Mouse (Mus musculus): ENCODE measurements around the gene Pdilt. TPM values are rescaled to one million over a fixed set of nuclear protein-coding genes. Genes with fewer than 3 reads are reported as not detected.

Gene Pdilt
- polyA plus RNA-seq, 1 experiment from 2014 or later: 0.21 TPM

DNA sequence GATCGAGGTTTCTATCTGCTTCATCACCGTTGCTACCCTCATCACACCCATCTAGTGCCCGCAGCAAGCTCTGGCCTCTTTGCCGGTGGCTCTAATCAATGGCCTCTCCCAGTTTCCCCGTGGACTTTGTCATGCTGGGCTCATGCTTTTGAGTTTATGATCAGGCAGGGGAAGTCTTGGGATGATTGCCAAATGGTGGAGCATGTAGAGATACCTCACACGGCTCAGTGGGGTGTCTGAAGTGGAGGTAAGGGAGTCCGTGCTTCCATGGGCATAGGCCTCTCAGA is 7.1 kb downstream of the Pdilt start:
- no peak overlapping the region for H3K9ac ChIP-seq (replicated peaks; ENCODE audit: low read length)
- ATAC-seq (ENCODE audit: low FRiP score, low TSS enrichment): no peak
- no peaks in the 10 kb centered on the region for H3K27me3 ChIP-seq (ENCODE audit: insufficient read depth, low read length)
- no peak overlapping the region for H3K4me2 ChIP-seq (replicated peaks; ENCODE audit: low read depth, low read length)
- no peaks in the 10 kb centered on the region for H3K36me3 ChIP-seq (ENCODE audit: insufficient read depth, low read length)
- no peak overlapping the region for H3K4me3 ChIP-seq (ENCODE audit: low read length)
- WGBS: 78% methylated on average over 7 of the region's 7 CpGs
- no peaks in the 10 kb centered on the region for H3K9me3 ChIP-seq (ENCODE audit: low read length)
- H3K27ac ChIP-seq (ENCODE audit: low read length): no peak overlapping the region
- no peaks in the 10 kb centered on the region for H3K4me1 ChIP-seq (ENCODE audit: insufficient read depth, low read length)

DNA sequence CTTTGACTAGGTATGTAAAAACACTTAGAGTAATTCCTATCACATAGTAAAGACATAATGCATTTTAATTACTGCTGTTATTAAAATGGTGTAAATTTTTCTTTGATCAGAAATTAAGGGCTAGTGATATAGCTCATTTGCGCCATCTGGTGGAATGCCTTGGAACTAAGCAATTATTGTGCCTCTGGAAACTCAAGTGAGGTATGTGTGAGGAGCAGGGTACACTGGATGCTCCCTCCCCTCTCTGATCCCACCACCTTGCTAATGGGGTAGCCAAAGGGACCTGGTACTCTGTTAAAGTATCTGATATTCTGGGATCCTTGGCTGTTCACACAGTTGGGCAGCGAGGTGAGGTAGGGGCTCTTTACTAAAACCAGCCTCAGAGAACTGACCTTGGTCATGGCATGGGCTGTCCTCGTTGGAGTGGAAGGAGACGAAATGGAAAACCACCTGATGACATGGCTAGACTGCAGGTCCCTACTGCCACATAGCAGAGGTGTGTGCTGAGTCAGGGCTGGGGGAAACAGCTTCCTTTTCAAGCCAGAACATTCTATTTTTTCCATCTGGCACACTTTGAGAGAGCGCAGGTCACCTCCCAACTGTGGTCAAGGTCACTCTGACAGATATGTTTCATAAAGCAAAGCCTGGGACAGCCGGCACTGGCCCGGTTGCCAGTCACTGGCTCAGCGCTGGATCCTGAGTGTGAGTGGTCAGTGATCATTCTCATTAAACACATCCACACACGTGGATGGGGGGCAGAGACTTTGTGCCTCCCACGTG is 7.6 kb downstream of the Pdilt start:
- H3K4me2 ChIP-seq (replicated peaks; ENCODE audit: low read depth, low read length): no peak overlapping the region
- H3K9ac ChIP-seq (replicated peaks; ENCODE audit: low read length): no peak overlapping the region
- no peaks in the 10 kb centered on the region for H3K4me1 ChIP-seq (ENCODE audit: insufficient read depth, low read length)
- no peaks in the 10 kb centered on the region for H3K9me3 ChIP-seq (ENCODE audit: low read length)
- ATAC-seq (ENCODE audit: low FRiP score, low TSS enrichment): no peak
- no peaks in the 10 kb centered on the region for H3K27me3 ChIP-seq (ENCODE audit: insufficient read depth, low read length)
- no peak overlapping the region for H3K27ac ChIP-seq (ENCODE audit: low read length)
- WGBS: 65% methylated on average over 10 of the region's 10 CpGs
- H3K4me3 ChIP-seq (ENCODE audit: low read length): no peak overlapping the region
- no peaks in the 10 kb centered on the region for H3K36me3 ChIP-seq (ENCODE audit: insufficient read depth, low read length)

DNA sequence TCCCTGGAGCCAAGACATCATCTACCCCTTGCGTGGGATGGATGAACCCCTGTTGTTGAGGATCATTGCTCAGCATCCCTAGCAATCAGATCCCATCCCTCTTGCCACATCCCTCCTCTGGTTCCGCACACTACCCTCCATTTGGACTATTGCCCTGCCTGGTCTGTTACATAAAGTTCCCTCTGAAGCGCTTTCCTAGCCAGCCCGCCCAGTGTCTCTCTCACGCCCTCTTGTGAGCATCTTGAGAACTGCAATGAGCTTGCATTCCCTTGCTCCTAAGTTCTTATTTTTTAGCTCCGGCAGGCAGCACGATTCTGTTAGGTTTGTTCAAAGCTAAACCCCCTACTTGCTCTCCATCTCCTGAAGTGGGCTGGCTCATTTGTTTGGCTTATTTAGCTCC is 10.2 kb downstream of the Pdilt start:
- H3K9me3 ChIP-seq (ENCODE audit: low read length): no peaks in the 10 kb centered on the region
- H3K4me2 ChIP-seq (replicated peaks; ENCODE audit: low read depth, low read length): no peak overlapping the region
- ATAC-seq (ENCODE audit: low FRiP score, low TSS enrichment): peak; percentile 70
- no peak overlapping the region for H3K4me3 ChIP-seq (ENCODE audit: low read length)
- H3K9ac ChIP-seq (replicated peaks; ENCODE audit: low read length): no peak overlapping the region
- 21% methylated on average over 7 of the region's 7 CpGs for WGBS
- H3K36me3 ChIP-seq (ENCODE audit: insufficient read depth, low read length): no peaks in the 10 kb centered on the region
- no peaks in the 10 kb centered on the region for H3K4me1 ChIP-seq (ENCODE audit: insufficient read depth, low read length)
- H3K27me3 ChIP-seq (ENCODE audit: insufficient read depth, low read length): no peaks in the 10 kb centered on the region
- H3K27ac ChIP-seq (ENCODE audit: low read length): no peak overlapping the region

DNA sequence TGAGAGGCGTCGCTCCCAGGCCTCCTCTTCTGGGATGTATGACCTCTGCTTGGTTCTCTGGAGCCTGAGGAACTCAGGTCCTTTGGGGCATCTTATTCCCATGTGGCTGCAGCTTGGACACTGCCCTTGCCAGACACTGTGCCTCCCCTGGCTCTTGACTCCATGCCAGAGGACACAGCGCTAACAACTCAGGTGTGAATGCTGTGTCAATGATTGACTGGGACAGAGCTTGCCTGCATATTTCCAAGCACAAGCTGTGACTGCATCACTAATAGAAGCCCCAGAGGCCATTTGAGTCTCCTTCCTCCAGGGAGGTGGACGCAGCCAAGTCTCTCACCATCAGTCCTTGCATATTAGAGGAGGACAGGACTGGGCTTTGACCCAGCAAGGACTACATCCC is 12.1 kb downstream of the Pdilt start:
- no peak overlapping the region for H3K4me3 ChIP-seq (ENCODE audit: low read length)
- H3K4me1 ChIP-seq (ENCODE audit: insufficient read depth, low read length): no peaks in the 10 kb centered on the region
- H3K27me3 ChIP-seq (ENCODE audit: insufficient read depth, low read length): no peaks in the 10 kb centered on the region
- H3K4me2 ChIP-seq (replicated peaks; ENCODE audit: low read depth, low read length): no peak overlapping the region
- WGBS: 62% methylated on average over 4 of the region's 4 CpGs
- no peak overlapping the region for H3K9ac ChIP-seq (replicated peaks; ENCODE audit: low read length)
- peak; percentile 93 for ATAC-seq (ENCODE audit: low FRiP score, low TSS enrichment)
- peak overlapping the region; percentile 47; the same call in 1 of the 2 replicates for H3K27ac ChIP-seq (ENCODE audit: low read length)
- no peaks in the 10 kb centered on the region for H3K36me3 ChIP-seq (ENCODE audit: insufficient read depth, low read length)
- no peaks in the 10 kb centered on the region for H3K9me3 ChIP-seq (ENCODE audit: low read length)

DNA sequence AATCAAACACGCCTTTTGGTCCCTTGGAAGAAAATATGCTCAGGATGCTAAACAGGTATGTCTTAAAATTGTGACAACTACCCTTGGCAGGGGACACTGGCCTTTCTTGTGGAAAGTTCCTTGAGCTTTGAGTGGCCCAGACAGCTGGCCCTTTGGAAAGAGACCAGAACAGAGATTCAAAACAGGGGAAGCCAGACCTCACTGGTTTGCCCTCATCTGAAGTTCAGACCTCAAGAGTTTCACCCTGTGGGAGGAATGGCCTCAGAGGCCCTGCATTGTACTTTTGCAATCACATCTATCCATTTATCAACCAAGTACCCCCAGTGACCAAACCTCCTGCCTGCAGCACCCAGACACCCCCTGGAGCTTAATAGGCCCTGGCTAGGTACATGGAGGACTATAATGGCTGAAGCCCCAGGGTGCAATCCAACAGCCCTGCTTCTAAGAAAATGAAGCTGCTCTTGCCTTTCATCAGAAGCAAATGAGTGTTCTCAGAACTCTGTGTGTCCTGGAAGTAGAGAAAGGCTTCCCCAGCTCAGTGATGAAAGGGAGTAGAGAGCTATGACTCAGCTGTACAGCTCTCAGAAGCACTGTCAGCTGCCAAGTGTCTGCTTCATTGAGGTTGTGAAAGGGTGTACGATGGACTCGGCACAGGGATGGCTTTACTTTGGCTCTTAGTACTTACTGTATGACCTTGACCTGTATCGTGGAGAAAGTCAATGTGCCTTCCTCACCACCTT is 33.1 kb downstream of the Pdilt start:
- Histone ChIP-seq H3K9me3 (ENCODE audit: low read length) (no peaks in the 10 kb centered on the region), H3K9ac (replicated peaks; ENCODE audit: low read length) (no peak overlapping the region), H3K4me3 (ENCODE audit: low read length) (no peak overlapping the region), H3K4me1 (ENCODE audit: insufficient read depth, low read length) (no peaks in the 10 kb centered on the region), H3K27ac (ENCODE audit: low read length) (no peak overlapping the region), H3K36me3 (ENCODE audit: insufficient read depth, low read length) (no peaks in the 10 kb centered on the region), H3K27me3 (ENCODE audit: insufficient read depth, low read length) (no peaks in the 10 kb centered on the region), H3K4me2 (replicated peaks; ENCODE audit: low read depth, low read length) (no peak overlapping the region)
- no peak for ATAC-seq (ENCODE audit: low FRiP score, low TSS enrichment)
- WGBS: 78% methylated on average over 4 of the region's 4 CpGs

DNA sequence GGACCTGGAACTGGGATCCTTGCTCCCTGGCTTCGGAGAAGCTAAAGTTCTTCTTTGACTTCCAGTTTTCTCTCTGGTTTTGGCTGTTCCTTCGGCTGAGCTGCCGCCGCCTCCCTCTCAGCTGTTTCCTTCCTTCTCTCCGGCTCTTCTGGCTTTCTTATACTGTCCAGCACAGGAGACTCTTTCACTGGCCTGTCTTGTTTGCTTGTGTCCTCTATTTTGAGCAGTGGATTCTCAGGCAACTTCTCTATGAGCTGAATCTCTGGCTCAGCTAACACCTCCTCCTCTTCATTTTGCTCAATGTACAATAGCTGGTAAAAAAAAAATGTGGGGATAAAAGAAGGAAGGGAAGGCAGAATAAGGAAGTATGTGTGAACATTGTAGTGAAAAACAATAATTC is 36.6 kb downstream of the Pdilt start:
- 84% methylated on average over 5 of the region's 5 CpGs for WGBS
- Histone ChIP-seq H3K36me3 (ENCODE audit: insufficient read depth, low read length) (no peaks in the 10 kb centered on the region), H3K27me3 (ENCODE audit: insufficient read depth, low read length) (no peaks in the 10 kb centered on the region), H3K4me1 (ENCODE audit: insufficient read depth, low read length) (no peaks in the 10 kb centered on the region), H3K9me3 (ENCODE audit: low read length) (no peaks in the 10 kb centered on the region), H3K4me2 (replicated peaks; ENCODE audit: low read depth, low read length) (no peak overlapping the region), H3K9ac (replicated peaks; ENCODE audit: low read length) (no peak overlapping the region), H3K4me3 (ENCODE audit: low read length) (no peak overlapping the region), H3K27ac (ENCODE audit: low read length) (no peak overlapping the region)
- ATAC-seq (ENCODE audit: low FRiP score, low TSS enrichment): no peak

DNA sequence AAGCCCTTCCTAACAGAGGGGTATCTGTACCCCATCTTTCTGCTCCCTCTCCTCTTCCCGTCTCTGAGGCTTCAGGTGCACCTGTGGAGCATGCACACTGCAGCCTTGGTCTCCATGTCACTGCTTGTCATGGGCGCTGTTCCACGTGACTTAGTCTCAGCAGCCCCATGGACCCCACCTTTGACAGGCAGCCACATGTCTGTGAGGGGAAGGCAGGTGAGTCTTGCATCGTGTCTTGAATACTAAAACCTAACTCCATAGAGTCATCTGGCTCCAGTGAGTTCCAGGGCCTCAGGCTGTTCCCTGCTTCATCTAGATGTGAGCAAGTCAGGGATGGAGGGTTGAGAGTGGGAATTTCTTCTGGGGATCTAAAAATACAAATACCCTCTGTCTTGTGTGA is 39.1 kb downstream of the Pdilt start:
- no peak overlapping the region for H3K4me2 ChIP-seq (replicated peaks; ENCODE audit: low read depth, low read length)
- 86% methylated on average over 4 of the region's 4 CpGs for WGBS
- H3K9ac ChIP-seq (replicated peaks; ENCODE audit: low read length): no peak overlapping the region
- no peak overlapping the region for H3K27ac ChIP-seq (ENCODE audit: low read length)
- H3K27me3 ChIP-seq (ENCODE audit: insufficient read depth, low read length): no peaks in the 10 kb centered on the region
- no peak for ATAC-seq (ENCODE audit: low FRiP score, low TSS enrichment)
- H3K36me3 ChIP-seq (ENCODE audit: insufficient read depth, low read length): no peaks in the 10 kb centered on the region
- H3K4me1 ChIP-seq (ENCODE audit: insufficient read depth, low read length): peaks cover 3% of the 10 kb centered on the region; the same call in 1 of the 2 replicates
- H3K9me3 ChIP-seq (ENCODE audit: low read length): no peaks in the 10 kb centered on the region
- H3K4me3 ChIP-seq (ENCODE audit: low read length): no peak overlapping the region

DNA sequence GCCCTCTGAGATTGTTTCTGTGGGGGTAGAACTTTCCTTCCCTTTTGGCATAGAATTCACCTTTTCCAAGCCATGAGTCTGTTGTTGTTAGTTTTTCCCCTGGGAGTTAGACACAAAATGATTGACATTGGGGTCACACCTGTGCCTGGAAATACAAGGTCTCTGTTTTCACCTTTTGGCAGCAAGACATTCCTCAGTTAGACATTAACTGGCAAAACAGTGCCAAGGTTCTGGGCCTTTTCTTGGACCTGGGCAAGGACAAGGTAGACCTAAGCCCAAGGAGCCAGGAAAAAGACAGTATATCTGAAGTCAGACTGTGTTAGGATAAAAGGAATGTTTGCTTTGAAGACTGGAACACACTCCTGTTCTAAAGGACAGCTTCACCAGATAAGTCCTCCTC is 44.0 kb downstream of the Pdilt start, which contains the start of gene Umod:
TSS of gene Umod (minus strand) at position 27 of the 400 bp plus-strand sequence.
- H3K4me3 ChIP-seq (ENCODE audit: low read length): no peak within 1 kb of the TSS
- H3K9ac ChIP-seq (replicated peaks; ENCODE audit: low read length): no peak within 1 kb of the TSS
- peak within 1 kb of the TSS; percentile 29; the same call in 1 of the 2 replicates for H3K27ac ChIP-seq (ENCODE audit: low read length)

DNA sequence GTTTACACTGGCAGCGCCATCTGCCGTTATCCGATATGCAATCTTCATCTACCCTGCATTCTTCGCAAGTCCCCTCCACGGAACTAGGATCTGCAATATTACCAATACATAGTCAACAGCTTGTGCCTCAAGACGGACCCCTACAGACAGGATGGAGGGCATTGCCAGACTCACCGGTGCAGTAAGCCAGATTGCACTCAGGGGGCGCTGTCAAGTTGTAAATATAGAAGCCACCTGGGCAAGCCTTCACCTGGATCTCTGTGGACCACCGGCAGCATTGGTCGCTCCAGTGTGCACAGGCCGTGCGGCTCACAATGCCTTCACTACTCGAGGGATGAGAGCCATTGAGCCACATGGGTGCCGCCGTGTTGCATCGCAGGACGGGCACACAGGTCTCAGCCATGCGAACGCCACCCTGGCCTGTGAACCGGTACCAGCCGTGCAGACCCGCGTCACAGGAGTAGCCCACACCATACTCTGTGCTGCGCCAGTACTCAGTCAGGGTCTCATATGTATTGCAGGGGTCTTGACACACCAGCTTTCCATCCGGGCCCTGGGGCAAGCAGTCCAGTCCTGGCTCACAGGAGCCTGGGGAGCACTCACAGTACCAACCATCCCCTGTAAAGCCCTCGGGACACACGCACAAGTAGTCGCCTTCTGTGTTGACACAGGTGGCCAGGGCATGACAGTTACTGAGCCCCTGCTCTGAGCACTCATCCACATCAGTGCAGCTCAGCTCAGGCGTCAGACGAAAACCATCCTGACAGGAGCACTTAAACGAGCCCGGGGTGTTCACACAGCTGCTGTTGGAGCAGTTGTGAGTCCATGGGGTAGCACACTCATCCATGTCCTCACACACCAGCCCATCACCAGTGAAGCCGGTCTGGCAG is 46.5 kb downstream of the Pdilt start:
- ATAC-seq (ENCODE audit: low FRiP score, low TSS enrichment): peak; percentile 95
- no peak overlapping the region for H3K27ac ChIP-seq (ENCODE audit: low read length)
- H3K36me3 ChIP-seq (ENCODE audit: insufficient read depth, low read length): no peaks in the 10 kb centered on the region
- H3K9me3 ChIP-seq (ENCODE audit: low read length): no peaks in the 10 kb centered on the region
- WGBS: 52% methylated on average over 33 of the region's 33 CpGs
- no peak overlapping the region for H3K9ac ChIP-seq (replicated peaks; ENCODE audit: low read length)
- H3K27me3 ChIP-seq (ENCODE audit: insufficient read depth, low read length): no peaks in the 10 kb centered on the region
- H3K4me1 ChIP-seq (ENCODE audit: insufficient read depth, low read length): peaks cover 7% of the 10 kb centered on the region; the same call in 1 of the 2 replicates
- no peak overlapping the region for H3K4me3 ChIP-seq (ENCODE audit: low read length)
- 0 out of 2 replicates have a peak overlapping the region, but pooled peaks have one; percentile 10 for H3K4me2 ChIP-seq (replicated peaks; ENCODE audit: low read depth, low read length)

More for the DNA sequence above, 44.0 kb downstream of the Pdilt start, which contains the start of gene Umod:
- H3K27me3 ChIP-seq (ENCODE audit: insufficient read depth, low read length): no peaks in the 10 kb centered on the region
- H3K9me3 ChIP-seq (ENCODE audit: low read length): no peaks in the 10 kb centered on the region
- no peaks in the 10 kb centered on the region for H3K36me3 ChIP-seq (ENCODE audit: insufficient read depth, low read length)
- H3K4me2 ChIP-seq (replicated peaks; ENCODE audit: low read depth, low read length): no peak within 1 kb of the TSS
- H3K4me1 ChIP-seq (ENCODE audit: insufficient read depth, low read length): peaks cover 7% of the 10 kb centered on the region; the same call in 1 of the 2 replicates
- ATAC-seq (ENCODE audit: low FRiP score, low TSS enrichment): no peak

Data from kidney, embryonic 16.5 days (tissue).